Mouse (Mus musculus) frontal cortex, postnatal 25 days (tissue): ENCODE data around the gene Il17c.

Experiments
- DNase-seq, 2 experiments: peaks; one replicate each; pipeline ENCODE4 v3.0.0; 2022; ENCODE audit warnings: low spot score in 2 of 2

Il17c gene

DNA sequence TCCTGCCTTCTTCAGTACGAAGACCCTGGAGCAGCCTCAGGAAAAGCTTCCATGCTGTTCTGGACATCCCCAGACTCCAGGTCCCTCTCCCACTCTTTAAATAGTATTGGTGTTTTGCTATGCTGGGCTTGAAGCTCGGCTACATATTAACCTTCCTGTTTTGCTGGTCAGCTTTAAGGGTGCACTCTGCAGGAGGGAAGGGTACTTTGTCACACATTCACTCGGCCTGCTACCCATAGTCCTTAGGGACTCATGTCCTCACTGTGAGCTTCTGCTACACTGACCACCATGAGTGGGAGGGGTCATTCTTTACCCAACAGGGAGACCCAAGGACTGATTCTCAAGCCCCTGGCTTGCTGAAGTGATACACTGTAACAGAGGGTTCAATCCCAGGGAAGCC, 8.8 kb downstream of the Il17c start:
- DNase-seq: no peak

DNA sequence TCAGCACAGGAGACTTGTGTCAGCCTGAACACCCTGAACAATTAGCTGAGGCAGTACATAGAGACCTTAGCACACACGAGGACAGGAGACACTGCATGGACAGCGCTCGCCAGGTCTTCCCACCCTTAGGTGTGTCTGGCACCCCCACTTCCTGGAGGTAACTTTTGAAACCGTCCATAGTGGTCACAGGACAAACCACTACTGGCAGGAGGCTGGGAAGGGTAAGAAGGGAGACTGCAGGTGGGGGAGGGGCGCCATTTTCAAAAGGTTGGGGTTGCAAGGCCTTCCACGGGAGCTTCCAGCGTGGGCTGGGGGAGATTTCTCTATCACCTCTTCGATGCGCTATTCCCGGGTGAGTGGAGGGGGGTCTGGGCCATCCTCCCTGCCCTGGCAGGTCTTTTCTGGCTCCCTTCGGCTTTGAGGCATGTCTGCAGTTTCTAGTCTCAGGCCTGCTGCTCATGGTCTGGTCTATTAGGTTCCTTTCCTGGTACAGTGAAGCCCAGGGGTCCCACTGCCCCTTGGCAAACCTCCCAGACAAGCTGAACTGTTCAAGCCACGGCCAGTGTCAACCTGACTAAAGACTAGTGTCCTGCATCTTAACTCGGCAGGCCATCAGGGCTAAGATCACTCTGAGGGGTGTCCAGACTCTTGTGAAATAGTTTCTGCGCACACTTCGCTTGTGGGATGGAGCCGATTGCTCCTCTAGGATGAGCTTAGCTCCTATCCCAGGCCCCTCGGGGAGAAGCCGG, 10.0 kb downstream of the Il17c start:
- no peak for DNase-seq

DNA sequence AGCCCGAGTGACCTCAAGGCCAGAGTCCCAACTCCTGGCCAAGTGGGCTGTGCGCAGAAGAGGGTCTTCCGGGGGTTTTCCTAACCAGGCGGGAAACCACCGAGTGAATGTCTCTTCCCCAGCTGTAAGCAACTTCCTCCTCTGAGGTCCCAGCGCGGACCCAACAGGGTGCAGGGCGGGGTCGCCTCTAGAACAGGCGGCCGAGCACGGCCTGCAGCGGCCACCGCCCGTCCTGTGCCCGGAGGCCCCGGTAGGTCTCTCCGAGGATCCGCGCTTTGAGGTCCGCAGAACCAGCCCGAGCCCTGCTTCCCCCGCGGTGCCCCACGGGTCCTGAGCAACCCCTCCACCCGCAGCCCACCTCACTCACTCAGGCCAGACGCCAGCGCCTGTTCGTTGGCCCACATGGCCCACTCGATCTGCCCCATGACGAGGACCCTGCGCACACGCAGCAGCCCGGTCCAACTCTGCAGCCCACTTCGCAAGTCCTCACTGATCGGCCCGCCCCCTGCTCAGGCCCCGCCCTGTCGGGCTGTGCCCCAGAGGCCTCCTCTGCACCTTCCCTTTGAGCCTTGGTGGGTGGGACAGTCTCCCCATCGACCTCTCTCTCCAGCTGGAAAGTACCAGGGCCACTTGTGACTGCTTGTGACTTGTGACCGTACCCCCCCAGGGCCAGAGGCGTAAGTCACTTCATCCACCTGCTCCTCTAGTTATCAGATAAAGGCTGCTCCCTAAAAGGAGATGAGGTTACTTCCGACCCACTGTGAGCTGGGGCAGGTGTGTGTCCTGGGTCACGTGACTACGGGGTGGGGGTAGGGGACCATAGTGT, 10.8 kb downstream of the Il17c start, which contains the start of gene Cyba:
Cyba (minus strand) TSS at position 488 of the 826 bp plus-strand sequence.
- no peak for DNase-seq

DNA sequence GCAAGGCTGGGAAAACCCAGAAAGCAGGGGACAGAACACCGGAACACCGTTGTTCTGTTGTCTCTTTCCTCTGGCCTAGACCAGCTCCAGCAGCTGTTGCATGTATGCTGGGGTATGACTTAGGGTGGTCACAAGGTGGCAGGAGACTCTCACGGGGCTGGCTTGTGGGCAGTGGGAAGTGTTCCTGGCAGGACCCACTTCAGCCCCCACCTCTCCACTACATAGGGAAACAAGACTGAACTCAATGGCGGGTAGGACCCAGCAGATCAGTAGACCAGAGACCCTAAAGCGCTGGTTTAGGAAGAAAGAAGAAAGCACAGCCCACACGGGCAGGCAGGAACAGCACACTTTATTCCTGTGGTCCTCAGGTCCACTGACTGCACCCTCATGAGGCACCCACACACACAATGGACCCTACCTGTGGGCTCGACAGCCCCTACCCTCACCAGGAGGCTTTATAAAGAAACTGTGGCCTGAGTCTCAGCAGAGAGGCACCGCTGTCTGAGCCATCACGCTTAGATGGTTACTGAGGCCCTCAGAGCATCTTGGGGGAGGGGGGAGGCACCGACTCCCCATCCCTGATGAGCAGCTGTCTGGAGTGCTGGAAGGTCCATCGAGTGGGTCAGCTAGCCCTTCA, 11.6 kb downstream of the Il17c start:
- no peak for DNase-seq

DNA sequence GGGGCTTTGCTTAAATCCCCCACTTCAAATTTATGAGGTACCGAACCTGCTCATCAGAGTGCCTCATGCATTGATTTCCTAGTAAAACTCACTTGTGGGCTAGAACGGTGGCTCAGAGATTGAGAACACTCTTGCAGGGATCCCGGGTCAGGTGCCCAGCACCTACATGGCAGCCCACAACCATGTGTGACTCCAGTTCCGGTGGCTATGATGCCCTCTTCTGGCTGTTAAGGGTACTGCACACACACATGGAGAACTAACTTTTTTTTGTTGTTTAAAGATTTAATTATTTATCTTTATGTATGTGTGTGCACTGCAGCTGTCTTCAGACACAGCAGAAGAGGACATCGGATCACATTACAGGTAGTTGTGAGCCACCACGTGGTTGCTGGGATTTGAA, 13.6 kb downstream of the Il17c start:
- DNase-seq: no peak

DNA sequence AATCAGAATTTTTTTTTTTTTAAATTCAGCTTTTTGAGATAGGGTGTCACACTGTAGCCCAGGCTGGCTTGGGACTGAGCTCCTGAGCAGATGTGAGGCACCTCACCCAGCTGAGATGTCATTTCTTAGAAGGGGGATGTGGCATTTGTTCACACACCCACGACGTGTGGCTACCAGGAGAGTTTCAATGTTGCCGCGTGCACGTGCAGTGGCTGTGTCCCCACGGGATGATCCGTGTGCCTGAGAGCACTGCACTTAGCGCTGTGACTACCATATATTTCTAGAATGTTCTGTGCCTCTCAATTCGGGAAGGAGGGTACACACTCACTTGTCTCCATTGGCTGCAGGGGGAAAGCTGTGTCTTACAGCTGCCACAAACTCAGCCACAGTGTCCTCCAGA, 14.3 kb downstream of the Il17c start:
- no peak for DNase-seq

DNA sequence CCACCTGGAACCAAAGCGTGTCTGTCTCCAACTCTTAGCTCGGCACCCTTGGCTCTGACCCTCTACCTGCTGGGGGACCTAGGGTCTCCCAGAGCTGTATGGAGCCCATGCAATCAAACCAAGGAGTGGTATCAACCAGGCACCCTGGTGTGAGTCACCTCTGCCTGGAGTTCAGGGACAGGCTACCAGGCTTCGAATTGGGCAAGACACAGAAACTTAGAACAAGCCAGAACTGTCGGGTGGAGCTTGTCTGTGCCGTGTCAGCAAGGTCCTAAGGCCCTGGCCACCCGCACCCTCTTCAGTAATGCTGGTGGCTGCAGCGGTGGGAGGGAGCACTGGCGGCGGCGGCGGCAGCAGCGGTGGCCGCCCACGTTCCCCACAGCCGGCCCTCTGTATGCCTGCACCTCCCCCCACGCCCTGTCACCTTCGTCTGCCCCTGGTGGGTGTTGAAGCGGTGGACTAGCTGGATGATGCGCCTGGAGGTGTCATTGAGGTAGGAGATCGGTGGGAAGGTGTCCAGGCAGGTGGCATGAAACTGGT, 14.8 kb downstream of the Il17c start:
- DNase-seq: no peak

DNA sequence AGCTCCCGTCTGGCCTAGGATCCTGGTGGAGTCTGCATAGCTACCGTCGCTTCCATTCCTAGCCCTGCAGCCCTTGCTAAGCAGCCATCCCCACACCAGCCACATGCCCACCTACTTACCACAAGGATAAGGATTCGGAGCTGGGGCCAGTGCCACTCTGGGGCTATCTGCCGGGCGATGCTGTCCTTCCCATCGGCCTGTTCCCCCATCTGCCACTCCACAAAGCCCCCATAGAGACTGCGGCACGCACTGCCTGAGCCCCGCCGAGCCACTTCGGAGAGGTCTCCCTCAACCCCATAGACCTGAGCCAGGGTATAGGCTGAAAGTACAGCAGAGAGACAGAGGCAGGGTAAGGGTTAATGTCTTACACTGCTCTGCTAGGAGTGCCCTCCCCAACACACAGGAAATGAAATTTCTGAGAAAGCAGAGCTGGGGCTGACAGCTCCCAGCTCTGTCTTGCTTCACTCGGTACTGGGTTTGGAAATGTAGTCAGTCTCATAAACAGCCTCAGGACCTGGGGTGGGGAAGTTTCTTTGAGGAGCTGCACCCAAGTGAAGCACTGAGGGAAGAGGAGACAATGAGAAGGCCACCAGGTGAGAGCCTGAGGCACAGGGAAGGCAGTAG, 16.0 kb downstream of the Il17c start:
- no peak for DNase-seq

DNA sequence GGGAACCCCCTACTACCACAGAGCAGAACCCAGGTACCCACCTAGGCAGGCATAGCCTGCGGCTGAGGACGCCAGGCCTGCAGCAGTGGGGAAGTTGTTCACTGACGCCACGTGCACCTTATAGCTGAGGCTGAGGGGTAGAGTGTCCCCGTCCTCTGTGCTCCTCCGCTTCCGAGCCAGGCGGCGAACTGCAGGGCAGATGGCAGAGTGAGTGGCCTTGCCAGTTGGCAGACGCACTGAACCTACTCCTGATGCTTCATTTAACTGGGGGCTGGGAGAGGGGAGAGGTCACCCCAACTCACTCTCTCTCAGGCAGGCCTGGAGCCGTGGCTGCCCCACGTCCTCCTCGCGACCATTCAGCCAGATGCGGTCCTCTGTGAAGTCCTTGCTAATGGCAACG, 17.5 kb downstream of the Il17c start:
- DNase-seq: no peak

DNA sequence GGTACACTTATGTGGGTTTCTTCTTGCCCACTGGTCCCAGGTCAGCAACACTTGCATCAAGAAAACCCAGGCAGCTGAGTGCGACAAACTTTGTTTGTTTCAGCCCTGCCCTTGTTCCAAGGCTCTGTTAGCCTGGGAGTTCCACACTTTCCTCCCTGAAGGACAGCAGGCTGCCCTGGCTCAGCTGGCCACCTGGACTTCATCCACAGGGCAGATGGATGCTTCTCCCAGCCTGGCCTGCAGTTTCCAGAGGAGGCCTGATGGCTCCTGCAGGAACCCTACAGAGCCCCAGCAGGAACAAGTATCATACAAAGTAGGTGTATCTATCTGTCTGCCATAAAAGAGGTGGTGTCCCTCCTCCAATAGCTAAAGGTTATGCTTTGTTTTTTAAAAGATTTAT, 19.5 kb downstream of the Il17c start:
- no peak for DNase-seq

DNA sequence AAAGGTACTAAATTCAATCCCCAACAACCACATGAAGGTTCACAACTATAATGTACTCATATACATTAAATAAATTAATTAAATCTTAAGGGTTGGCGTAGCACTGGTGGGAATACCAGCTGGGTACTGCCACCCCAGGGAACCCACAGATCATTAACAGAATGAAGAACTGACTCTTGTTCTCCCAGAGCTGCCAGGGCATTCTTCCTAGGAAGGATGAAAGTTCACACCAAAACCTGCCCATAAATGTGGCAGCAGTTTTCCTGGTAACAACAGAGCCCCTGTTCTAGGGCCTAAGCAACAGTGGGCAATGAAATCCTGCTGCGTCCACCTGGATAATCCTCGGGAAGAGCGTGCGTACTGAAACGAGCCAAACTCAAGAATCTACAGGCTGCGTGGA, 20.5 kb downstream of the Il17c start:
- DNase-seq: no peak

DNA sequence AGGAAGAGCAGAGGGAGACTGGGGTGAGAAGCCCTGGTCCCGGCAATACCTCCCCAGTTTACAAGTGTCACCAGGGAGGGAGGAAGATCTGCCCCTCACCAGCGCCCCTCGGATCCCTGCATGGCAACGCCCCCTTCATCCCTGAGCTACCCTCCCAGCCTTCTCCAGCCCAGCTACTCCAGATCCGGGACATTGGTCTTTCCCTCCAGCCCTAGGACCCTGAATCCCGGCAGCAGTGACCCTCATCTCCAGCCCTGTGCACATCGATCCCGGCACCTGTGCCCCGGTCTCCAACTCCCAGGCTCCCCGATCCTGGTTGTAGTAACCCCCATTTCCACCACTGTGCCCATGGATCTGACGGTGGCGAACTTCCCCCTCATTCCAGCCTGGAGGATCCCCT, 21.0 kb downstream of the Il17c start:
- no peak for DNase-seq

DNA sequence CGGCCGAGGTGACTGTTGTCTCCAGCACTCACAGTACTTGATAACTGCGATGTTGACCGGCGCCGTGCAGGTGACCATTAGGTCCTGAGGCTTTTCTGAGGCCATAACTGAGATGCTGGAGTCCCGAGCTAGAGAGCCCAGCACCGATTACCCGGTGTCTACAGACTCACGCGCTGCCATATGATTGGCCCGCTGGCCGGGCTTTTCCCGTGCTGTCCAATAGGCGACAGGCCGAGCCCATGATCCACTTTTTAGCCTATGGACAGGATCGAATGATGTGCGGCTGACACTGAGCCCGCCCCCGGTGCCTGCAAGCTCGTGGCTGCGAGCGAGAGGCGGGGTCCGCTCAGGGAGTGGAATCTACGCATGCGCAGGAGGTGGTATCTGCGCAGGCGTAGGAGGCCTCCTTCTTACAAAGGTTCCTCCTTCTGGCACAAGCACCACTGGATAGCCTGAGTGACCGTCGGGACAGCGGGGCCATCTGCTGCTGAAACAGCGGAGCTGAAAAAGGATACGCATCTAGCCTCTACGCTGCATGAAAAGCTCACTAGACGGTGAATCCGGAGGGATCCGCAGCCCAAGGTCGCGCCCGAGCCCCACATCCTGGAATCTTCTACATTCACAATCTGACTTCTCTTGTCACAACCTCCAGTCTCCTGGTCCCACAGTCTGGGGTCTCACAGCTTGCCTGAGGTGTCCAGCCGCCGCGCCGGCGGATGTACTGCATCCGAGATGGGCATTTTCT, 21.6 kb downstream of the Il17c start, which contains the start of gene Mvd:
Mvd (minus strand) TSS at position 161 of the 745 bp plus-strand sequence.
- DNase-seq: peak; percentile 96 to 98

DNA sequence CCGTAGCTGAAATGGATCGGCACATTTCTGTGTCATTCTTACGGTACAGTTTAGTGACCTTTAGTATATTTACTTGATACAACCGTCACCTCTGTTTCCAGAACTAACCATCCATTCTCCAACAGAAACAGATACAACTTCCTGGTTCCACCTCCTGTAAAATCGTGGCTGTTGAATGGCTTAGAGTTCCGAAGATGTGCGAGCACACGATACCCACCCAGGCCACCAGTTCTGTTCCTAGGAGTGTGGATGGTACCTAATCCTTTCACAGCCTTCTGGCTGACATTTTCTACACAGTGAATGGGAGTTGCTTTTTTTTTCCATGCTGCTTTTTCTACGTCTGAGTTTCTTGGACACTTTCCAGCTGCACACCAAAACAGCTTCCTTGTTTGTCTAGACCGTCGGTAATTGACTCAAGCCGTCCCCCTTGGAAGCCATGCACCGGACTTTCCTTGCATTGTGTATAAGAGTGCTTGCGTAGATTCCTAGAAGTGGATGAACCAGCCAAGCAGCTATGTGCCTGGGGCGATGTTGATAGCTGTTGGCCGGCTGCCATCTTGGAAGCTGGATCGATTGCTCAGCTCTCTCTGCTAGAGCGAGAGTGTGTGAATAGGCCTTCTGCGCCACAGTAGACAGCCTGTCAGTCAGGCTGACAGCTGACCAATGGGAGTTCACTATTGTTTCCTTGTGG, 22.4 kb downstream of the Il17c start:
- DNase-seq: peak; percentile 72 to 74

DNA sequence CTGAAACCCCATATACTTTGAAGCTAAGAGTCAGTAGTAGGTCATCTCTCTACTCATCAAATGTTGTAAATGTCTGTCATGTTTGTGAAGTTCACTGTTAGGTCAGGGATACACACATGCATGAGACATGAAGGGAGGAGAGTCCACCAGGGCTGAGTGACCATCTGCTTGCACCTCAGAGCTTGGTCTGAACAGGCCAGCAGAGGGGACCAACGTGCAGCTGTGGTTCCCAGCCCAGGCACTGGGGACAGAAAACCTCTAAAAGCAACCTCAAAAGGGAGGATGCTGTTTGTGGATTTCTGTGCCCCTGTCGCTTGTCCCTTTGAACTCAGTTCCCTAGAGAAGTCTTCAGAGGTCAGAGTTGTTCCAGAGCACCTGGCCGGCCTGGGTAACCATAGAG, 23.4 kb downstream of the Il17c start:
- DNase-seq: no peak

DNA sequence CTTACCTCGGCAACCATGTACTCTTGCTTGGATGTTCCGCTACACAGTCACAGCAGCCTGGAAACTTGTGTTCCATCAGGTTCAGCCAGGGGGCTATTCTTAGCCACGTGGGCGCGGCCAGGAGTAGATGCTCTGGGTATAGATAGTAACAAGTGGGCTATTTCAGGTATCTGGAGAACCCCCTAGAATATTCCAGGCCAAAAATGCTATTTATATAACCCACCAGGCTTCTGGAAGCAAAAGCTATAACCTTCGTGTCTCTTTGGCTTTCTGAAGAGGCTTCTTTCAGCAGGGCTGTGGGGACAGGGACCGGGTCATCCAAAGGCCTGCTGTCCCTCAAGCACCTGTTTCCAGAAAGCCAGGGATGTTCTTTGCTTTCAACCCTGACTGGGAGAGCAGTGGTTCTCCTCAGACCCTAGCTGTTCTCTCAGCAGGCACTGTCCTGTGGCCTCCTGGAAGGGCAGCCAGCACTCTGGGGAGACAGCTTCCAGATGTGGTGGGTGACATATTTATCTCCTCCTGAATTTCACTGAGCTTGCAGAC, 29.4 kb downstream of the Il17c start:
- DNase-seq: no peak

DNA sequence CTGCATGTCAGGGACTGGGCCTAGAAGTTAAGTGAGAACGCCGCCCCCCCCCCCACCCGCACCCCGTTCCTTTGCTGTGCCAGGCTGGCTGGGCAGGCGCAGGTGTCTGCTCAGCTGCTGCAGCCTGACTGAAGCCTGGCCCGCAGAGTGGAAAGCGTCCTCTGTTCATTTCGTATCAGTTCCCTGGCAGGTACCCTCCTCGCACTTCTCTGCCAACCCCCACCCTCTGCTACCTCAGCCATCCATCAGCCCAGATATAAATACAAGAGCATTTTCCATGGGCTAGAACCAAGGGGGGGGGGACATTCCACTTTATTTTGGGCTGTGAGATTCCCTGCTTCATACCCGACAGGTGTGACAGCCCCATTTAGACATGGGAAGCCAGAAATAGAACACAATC, 30.3 kb downstream of the Il17c start:
- no peak for DNase-seq

DNA sequence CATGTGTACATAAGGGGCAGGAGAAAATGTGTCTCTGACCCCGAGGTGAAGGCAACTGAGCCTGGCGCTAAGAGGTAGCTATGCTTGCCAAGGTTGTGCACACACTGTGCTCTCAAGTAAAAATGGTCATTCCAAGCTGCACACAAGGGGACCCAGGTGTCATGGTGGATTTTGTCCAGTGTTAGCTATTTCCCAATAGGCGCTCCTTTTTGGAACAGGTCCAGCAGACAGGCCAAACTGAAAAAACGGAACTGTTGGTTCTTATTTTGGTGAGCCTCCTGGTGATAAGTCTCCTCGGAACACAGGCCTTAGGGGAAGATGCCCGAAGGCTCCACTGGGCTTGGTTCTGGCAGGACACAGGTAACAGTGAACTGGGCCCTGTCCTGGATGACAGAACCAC, 32.6 kb downstream of the Il17c start:
- no peak for DNase-seq

DNA sequence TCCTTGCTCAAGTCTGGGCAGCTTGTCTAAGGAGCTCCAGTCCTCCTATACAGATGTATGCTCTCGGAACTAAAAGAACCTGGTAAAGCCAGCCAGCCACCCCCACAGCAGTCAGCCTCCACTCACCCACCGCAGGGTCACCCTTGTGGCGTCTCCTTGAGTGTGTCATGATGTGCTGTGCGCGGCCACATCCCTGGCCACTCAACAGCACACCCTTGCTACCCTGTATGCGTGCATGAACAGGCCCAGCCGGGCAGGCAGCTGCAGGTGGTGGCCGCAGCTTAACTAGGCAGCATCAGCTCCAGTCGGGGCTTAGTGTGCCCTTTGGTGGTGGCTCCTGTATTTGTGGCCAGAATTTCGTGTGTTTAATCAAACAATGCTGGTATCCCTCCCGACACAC, 35.4 kb downstream of the Il17c start:
- DNase-seq: no peak

DNA sequence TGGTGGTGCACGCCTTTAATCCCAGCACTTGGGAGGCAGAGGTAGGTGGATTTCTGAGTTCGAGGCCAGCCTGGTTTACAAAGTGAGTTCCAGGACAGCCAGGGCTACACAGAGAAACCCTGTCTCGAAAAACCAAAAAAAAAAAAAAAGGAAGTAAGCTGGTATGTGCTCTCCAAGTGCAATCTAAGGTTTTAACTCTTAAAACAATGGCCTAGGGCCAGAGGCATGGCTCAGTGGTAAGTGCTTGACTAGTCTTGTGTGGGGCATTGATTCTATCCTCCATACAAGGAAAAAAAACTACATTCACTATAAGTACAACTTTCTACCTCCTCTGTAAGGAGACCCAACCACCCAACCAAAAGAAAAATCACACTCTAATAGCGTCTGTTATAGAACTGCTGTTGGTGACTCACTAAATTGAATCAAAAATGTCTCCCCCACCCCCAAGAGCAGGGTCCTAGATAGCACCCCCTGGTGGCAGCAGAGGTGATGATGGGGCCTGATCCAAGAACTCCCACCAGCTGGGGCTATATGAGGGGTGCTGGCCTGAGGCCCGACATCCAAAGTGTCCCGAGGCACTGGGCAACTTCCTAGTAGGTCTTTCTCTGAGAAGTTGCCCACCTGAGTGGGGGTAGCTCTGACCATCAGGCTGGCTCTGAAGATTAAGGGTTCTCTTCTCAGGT, 37.5 kb downstream of the Il17c start:
- no peak for DNase-seq
